Mouse (Mus musculus) granulocyte monocyte progenitor cell, adult 5-6 weeks (primary cell): ENCODE measurements around the gene Mmachc. TPM values are rescaled to one million over a fixed set of nuclear protein-coding genes. Genes with fewer than 3 reads are reported as not detected.
"Not testable (repeated sequence)": the region's sequence is repeated elsewhere in the genome, so short reads cannot be mapped to it uniquely, and the experiment has no call there.

Experiments
- ATAC-seq: replicated peaks from 2 replicates; pipeline ENCODE4 v1.8.0; 2016; ENCODE audit warnings: mild to moderate bottlenecking, moderate TSS enrichment, inconsistent platforms; ENCODE audit not compliant: poor library complexity, severe bottlenecking
- total RNA-seq, 2 experiments: library from RNA; stranded (forward) in 1 of 2; stranded (reverse) in 1 of 2; fragments of 200-712, 200-1000 nt in 1 of 2; fragments of >200 nt in 1 of 2; fragmentation: Nextera tagmentation in 1 of 2; gene quantifications; 2 replicates each; pipeline ENCODE4 v1.2.3; 2014 to 2017

Mmachc gene
- total RNA-seq, 2 experiments from 2014 or later, result 19.2 to 31.0 TPM

- ATAC-seq, result no peak
These were observed 14.4 kb downstream of the Mmachc start for GRCm38 (mm10) chr4:116693785-116694184.

GRCm38 (mm10) chr4:116692146-116692545, 16.1 kb downstream of the Mmachc start:
- ATAC-seq, result no peak

GRCm38 (mm10) chr4:116689309-116689876, 18.8 kb downstream of the Mmachc start:
- no peak for ATAC-seq

- no peak for ATAC-seq
These were observed 21.2 kb downstream of the Mmachc start for GRCm38 (mm10) chr4:116687041-116687440.

GRCm38 (mm10) chr4:116685402-116686061, 22.7 kb downstream of the Mmachc start, which contains the start of gene Prdx1:
Gene Prdx1 (plus strand): TSS chr4:116685544.
- ATAC-seq, result peak; percentile 92

GRCm38 (mm10) chr4:116684665-116685064, 23.5 kb downstream of the Mmachc start:
- ATAC-seq, result no peak

- ATAC-seq, result no peak
These were observed 24.2 kb downstream of the Mmachc start for GRCm38 (mm10) chr4:116683957-116684356.

- not testable (repeated sequence) for ATAC-seq
These were observed 27.7 kb downstream of the Mmachc start for GRCm38 (mm10) chr4:116680521-116680920.

GRCm38 (mm10) chr4:116679141-116679540, 29.1 kb downstream of the Mmachc start:
- no peak for ATAC-seq

GRCm38 (mm10) chr4:116677808-116678207, 30.4 kb downstream of the Mmachc start:
- ATAC-seq, result no peak

- no peak for ATAC-seq
These were observed 32.2 kb downstream of the Mmachc start for GRCm38 (mm10) chr4:116676027-116676426.

GRCm38 (mm10) chr4:116674761-116675160, 33.4 kb downstream of the Mmachc start:
- not testable (repeated sequence) for ATAC-seq

- ATAC-seq, result peak; percentile 88
These were observed 35.4 kb downstream of the Mmachc start for GRCm38 (mm10) chr4:116672785-116673184.

- ATAC-seq, result no peak
These were observed 38.9 kb downstream of the Mmachc start for GRCm38 (mm10) chr4:116669291-116669690.

GRCm38 (mm10) chr4:116668145-116668544, 40.1 kb downstream of the Mmachc start:
- peak; percentile 90 for ATAC-seq

GRCm38 (mm10) chr4:116666625-116667024, 41.6 kb downstream of the Mmachc start:
- ATAC-seq, result no peak

GRCm38 (mm10) chr4:116661998-116662397, 46.2 kb downstream of the Mmachc start:
- ATAC-seq, result no peak

- no peak for ATAC-seq
These were observed 47.4 kb downstream of the Mmachc start for GRCm38 (mm10) chr4:116660829-116661228.

GRCm38 (mm10) chr4:116659916-116660315, 48.3 kb downstream of the Mmachc start:
- ATAC-seq, result not testable (repeated sequence)

- no peak for ATAC-seq
These were observed 48.7 kb downstream of the Mmachc start for GRCm38 (mm10) chr4:116659474-116659873.

GRCm38 (mm10) chr4:116657971-116658370, 50.2 kb downstream of the Mmachc start:
- ATAC-seq, result no peak

- ATAC-seq, result no peak
These were observed 52.5 kb downstream of the Mmachc start for GRCm38 (mm10) chr4:116655658-116656057.
